Mouse (Mus musculus) liver, adult 2 months (tissue): ENCODE results near the gene Gm1043. TPM values are rescaled to one million over a fixed set of nuclear protein-coding genes. Genes with fewer than 3 reads are reported as not detected.

Experiments
- DNase-seq: peaks from one replicate; pipeline ENCODE4 v3.0.0-alpha.2; 2011; ENCODE audit warnings: low read depth, low spot score; ENCODE audit errors: extremely low read depth
- H3K27ac ChIP-seq: fragments of 200-500 bp; replicated peaks from 2 replicates; pipeline ENCODE4 v1.5.1; 2012; ENCODE audit warnings: low read depth, mild to moderate bottlenecking, control low read depth, inconsistent platforms, low read length; ENCODE audit not compliant: insufficient read depth
- H3K27me3 ChIP-seq: fragments of 200-500 bp; 2 replicates; pipeline ENCODE4 v1.6.1; 2012; ENCODE audit warnings: mild to moderate bottlenecking, moderate library complexity, low read length, inconsistent platforms; ENCODE audit not compliant: control insufficient read depth, insufficient read depth
- H3K36me3 ChIP-seq: fragments of 200-500 bp; 2 replicates; pipeline ENCODE4 v1.6.1; 2012; ENCODE audit warnings: low read length, inconsistent platforms; ENCODE audit not compliant: control insufficient read depth, insufficient read depth
- H3K4me1 ChIP-seq: fragments of 200-500 bp; 2 replicates; pipeline ENCODE4 v1.6.1; 2011; ENCODE audit warnings: low read length; ENCODE audit not compliant: control insufficient read depth, insufficient read depth
- H3K4me3 ChIP-seq: fragments of 200-500 bp; 2 replicates; pipeline ENCODE4 v1.5.1; 2011; ENCODE audit warnings: low read depth, mild to moderate bottlenecking, control low read depth, low read length, moderate library complexity; ENCODE audit not compliant: insufficient read depth
- H3K79me2 ChIP-seq: fragments of 200-500 bp; 2 replicates; pipeline ENCODE4 v1.6.1; 2012; ENCODE audit warnings: inconsistent platforms, mild to moderate bottlenecking, low read length, moderate library complexity; ENCODE audit not compliant: control insufficient read depth, insufficient read depth
- H3K9ac ChIP-seq: fragments of 200-500 bp; 2 replicates; pipeline ENCODE4 v1.6.1; 2012; ENCODE audit warnings: low read depth, mild to moderate bottlenecking, control low read depth, inconsistent platforms, low read length
- CTCF ChIP-seq: fragments of 200-500 bp; IDR thresholded peaks from 2 replicates; pipeline ENCODE4 v1.5.1; 2011; ENCODE audit warnings: low read depth, low read length, control low read depth
- POLR2A ChIP-seq: fragments of 200-500 bp; IDR thresholded peaks from 2 replicates; pipeline ENCODE4 v1.6.1; 2011; ENCODE audit warnings: low read length, control low read depth; ENCODE audit not compliant: insufficient read depth; ENCODE audit errors: extremely low read depth
- WGBS: fragments of 180-500 bp; shearing (Covaris S2); methylation state at CpG from one replicate; pipeline ENCODE4 v1.1.7; 2018; 5-methylcytosine and 5-hydroxymethylcytosine counted together
- polyA plus RNA-seq: library from polyadenylated mRNA; depleted of rRNA; stranded (reverse); fragments of >200 nt; gene quantifications from 2 replicates; pipeline ENCODE4 v1.2.3, GENCODE M21; 2012
- total RNA-seq: library from RNA; depleted of rRNA; stranded (reverse); fragments of >200 nt; gene quantifications from 2 replicates; pipeline ENCODE4 v1.2.3, GENCODE M21; 2014

The Gm1043 gene
- total and polyA plus RNA-seq, 2 experiments: 0.05 TPM; not detected in 1

GRCm38 (mm10) chr5:37205420-37205819 is 120.2 kb downstream of the Gm1043 start:
- Histone ChIP-seq H3K4me1 (no peaks in the 10 kb centered on the region), H3K9ac (no peak overlapping the region), H3K4me3 (no peak overlapping the region), H3K79me2 (no peaks in the 10 kb centered on the region), H3K36me3 (no peaks in the 10 kb centered on the region), H3K27ac (no peak overlapping the region), H3K27me3 (no peaks in the 10 kb centered on the region)
- 66% methylated on average over 1 of the region's 1 CpGs for WGBS
- TF ChIP-seq POLR2A (no peak), CTCF (no peak)
- DNase-seq: no peak

- H3K36me3 ChIP-seq: no peaks in the 10 kb centered on the region
- H3K27ac ChIP-seq: no peak overlapping the region
- no peak for TF ChIP-seq CTCF
- no peak for TF ChIP-seq POLR2A
- WGBS: 50% methylated on average over 2 of the region's 2 CpGs
- no peak overlapping the region for H3K4me3 ChIP-seq
- no peaks in the 10 kb centered on the region for H3K79me2 ChIP-seq
- H3K27me3 ChIP-seq: no peaks in the 10 kb centered on the region
- H3K9ac ChIP-seq: no peak overlapping the region
- H3K4me1 ChIP-seq: no peaks in the 10 kb centered on the region
- DNase-seq: no peak
Measured at GRCm38 (mm10) chr5:37206364-37206763, 121.2 kb downstream of the Gm1043 start.

GRCm38 (mm10) chr5:37212938-37213708 is 128.0 kb downstream of the Gm1043 start:
- H3K27me3 ChIP-seq: no peaks in the 10 kb centered on the region; the same call in 1 of the 2 replicates
- WGBS: 86% methylated on average over 9 of the region's 9 CpGs

GRCm38 (mm10) chr5:37213709-37214103 is 128.5 kb downstream of the Gm1043 start:
- TF ChIP-seq POLR2A (no peak), CTCF (no peak)
- no peak for DNase-seq
- H3K4me3 ChIP-seq: no peak overlapping the region
- H3K79me2 ChIP-seq: no peaks in the 10 kb centered on the region
- no peaks in the 10 kb centered on the region; the same call in 1 of the 2 replicates for H3K27me3 ChIP-seq
- no peak overlapping the region for H3K9ac ChIP-seq
- no peaks in the 10 kb centered on the region for H3K36me3 ChIP-seq
- H3K4me1 ChIP-seq: no peaks in the 10 kb centered on the region
- WGBS: 70% methylated on average over 4 of the region's 4 CpGs
- H3K27ac ChIP-seq: no peak overlapping the region

More at GRCm38 (mm10) chr5:37212938-37213708, 128.0 kb downstream of the Gm1043 start:
- Histone ChIP-seq H3K4me3 (no peak overlapping the region), H3K79me2 (no peaks in the 10 kb centered on the region), H3K36me3 (no peaks in the 10 kb centered on the region), H3K4me1 (no peaks in the 10 kb centered on the region), H3K9ac (no peak overlapping the region), H3K27ac (no peak overlapping the region)
- TF ChIP-seq POLR2A: no peak
- no peak for TF ChIP-seq CTCF
- DNase-seq: no peak

GRCm38 (mm10) chr5:37214614-37215013 is 129.4 kb downstream of the Gm1043 start:
- no peak for DNase-seq
- Histone ChIP-seq H3K4me3 (no peak overlapping the region), H3K9ac (no peak overlapping the region), H3K27me3 (no peaks in the 10 kb centered on the region; the same call in 1 of the 2 replicates), H3K4me1 (no peaks in the 10 kb centered on the region), H3K27ac (no peak overlapping the region), H3K36me3 (no peaks in the 10 kb centered on the region), H3K79me2 (no peaks in the 10 kb centered on the region)
- TF ChIP-seq CTCF (no peak), POLR2A (no peak)
- whole genome bisulfite sequencing: 85% methylated on average over 6 of the region's 6 CpGs

- WGBS: 86% methylated on average over 7 of the region's 7 CpGs
Measured at GRCm38 (mm10) chr5:37215276-37215675, 130.1 kb downstream of the Gm1043 start.

More at GRCm38 (mm10) chr5:37215276-37215675, 130.1 kb downstream of the Gm1043 start:
- H3K9ac ChIP-seq: no peak overlapping the region
- H3K36me3 ChIP-seq: no peaks in the 10 kb centered on the region
- no peaks in the 10 kb centered on the region; the same call in 1 of the 2 replicates for H3K27me3 ChIP-seq
- no peaks in the 10 kb centered on the region for H3K79me2 ChIP-seq
- no peak overlapping the region for H3K4me3 ChIP-seq
- H3K4me1 ChIP-seq: no peaks in the 10 kb centered on the region
- no peak overlapping the region for H3K27ac ChIP-seq
- no peak for DNase-seq
- no peak for TF ChIP-seq CTCF
- no peak for TF ChIP-seq POLR2A
